Mouse (Mus musculus) c-Kit-negative CD71-positive TER-119-positive erythroid progenitor cells, embryonic 14.5 days (primary cell): Measurements from ENCODE around the gene Ltn1.

Experiments used
- DNase-seq: peaks from one replicate; pipeline ENCODE4 v3.0.0-alpha.2; 2013; ENCODE audit warnings: low read depth, low spot score

The Ltn1 gene

GRCm38 (mm10) chr16:87432033-87432814, at the start of gene Ltn1:
Gene Ltn1, minus strand, starts transcription at chr16:87432612.
- peak; percentile 98 for DNase-seq

DNA sequence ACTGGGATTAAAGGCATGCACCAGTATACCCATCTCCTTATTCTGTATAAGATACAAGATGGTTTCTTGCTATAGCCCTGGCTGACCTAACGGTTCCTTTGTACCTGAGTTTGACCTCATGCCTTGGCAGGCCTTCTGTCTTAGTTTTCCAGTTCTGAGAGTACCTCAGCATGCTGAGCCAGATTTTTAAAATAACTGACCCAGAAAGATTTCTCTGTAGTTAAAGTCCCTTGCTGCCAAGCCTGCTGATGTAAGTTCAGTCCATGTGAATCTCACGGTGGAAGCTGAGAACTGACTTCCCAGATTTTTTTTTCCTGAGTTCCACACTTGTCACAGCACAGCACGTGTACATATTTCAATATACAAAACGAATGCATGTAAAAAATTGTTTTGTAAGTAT, 38.2 kb upstream of the Ltn1 start:
- no peak for DNase-seq

DNA sequence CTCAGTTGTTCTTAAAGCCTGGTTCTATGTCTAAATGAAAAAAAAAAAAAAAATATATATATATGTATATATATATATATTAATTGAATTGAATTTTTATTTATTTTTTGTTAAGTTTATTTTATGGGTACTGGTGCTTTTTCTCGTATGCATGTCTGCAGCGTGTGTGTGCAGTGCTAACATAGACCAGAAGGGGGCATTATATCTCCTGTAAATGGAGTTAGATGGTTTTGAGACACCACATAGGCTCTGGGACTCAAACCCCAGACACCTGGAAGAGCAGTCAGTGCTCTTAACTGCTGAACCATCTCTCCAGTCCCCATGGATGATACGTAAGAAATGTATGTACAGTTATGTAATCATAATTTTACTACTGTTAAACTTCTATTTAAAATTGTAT, 26.3 kb upstream of the Ltn1 start:
- DNase-seq: no peak

- no peak for DNase-seq
These were observed 22.8 kb upstream of the Ltn1 start for GRCm38 (mm10) chr16:87455180-87455611.

DNA sequence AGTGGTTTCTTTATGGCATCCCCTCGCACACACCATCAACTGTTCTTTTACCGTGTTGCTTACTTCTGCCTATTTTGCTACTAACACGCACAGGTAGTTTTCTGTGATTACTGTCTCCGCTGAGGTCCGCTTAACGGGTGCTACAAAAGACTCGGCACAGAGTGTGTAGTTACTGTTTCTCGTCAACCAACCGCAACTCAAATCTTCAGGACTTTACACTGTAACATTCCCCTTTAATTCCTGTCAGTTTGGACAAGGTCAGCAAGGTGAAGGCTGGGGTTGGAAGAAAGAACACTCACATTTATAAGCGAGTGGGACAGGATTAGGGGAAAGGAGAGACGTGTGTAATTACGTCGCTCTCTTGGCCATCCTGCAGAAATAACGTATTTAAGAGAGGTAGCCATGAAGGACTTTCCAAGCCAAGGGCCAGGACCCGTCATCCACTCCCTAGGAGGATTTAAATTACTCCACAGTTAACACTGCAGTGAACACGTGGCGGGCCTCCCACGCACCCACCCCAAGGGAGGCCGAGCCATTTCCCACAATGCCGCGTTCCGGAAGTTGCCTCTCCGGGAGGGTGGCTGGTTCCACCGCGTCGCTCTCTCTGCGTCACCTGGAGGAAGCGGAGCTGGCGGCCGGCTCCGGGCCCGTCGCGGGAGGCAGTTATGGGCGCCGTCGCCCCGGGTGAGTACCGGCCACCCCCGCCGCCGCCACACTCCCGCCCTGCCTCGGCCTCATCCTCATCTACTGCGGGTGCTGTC, 22.2 kb upstream of the Ltn1 start, which contains the start of gene Usp16:
Usp16 (plus strand) TSS at position 285 of the 761 bp plus-strand sequence.
- DNase-seq: peak; percentile 58

DNA sequence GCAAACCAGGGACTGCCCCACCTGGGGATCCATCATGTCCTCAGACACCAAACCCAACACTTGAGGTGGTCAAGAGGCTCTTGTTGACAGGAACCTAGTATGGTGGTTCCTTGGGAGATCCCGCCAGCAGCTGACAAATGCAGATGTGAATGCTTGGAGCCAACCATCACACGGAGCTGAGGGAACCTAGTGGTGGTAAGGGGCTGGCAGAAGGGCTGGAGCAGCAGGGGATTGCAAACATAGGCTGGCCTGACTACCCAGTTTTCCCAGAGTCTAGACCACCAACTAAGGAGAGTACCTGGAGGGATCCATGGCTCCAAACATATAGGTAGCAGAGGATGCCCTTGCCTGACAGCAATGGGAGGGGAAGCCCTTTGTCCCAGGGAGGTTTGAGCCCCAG, 20.8 kb upstream of the Ltn1 start:
- no peak for DNase-seq

GRCm38 (mm10) chr16:87445528-87445927, 13.1 kb upstream of the Ltn1 start:
- DNase-seq: no peak

DNA sequence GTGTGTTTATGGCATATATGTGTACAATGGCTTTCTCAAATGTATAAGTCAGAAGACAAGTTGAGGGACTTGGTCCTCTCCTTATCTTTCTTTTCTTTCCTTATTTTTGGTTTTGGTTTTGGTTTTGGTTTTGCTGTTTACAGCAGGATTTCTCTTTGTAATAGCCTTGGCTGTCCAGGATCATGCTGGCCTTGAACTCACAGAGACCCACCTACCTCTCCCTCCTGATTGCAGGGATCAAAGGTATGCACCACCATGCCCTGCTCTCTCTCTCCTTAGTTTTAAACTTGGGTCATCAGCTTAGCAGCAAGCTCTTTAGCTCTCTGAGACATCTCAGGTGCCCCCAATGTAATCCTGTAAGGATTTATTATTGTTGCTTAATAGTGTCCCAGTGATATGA, 12.7 kb upstream of the Ltn1 start:
- DNase-seq: no peak

GRCm38 (mm10) chr16:87444071-87444470, 11.7 kb upstream of the Ltn1 start:
- no peak for DNase-seq

GRCm38 (mm10) chr16:87443245-87443644, 10.8 kb upstream of the Ltn1 start:
- no peak for DNase-seq

DNA sequence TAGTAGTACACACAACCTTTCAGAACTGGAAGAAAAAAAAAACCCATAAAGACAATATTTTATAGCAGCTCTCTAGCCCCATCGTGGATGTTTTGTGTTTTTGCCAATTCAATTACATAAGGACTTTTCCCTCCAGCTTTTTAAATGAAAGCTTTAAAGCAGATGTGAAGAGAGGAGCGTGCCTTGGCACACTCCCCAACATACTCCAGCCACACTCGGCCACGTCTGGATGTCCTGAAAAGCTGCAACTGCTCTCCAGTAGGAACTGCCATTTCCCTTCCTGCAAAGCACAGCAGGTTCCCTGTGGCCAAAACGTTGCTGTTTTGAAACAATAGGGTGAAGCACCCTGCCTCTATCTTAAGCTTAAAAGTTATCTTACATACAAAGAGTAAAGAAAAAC, 9.9 kb upstream of the Ltn1 start:
- no peak for DNase-seq

- no peak for DNase-seq
These were observed 8.7 kb upstream of the Ltn1 start for GRCm38 (mm10) chr16:87441089-87441488.

- peak; percentile 90 for DNase-seq
These were observed 7.8 kb upstream of the Ltn1 start, which contains the start of gene Rwdd2b for GRCm38 (mm10) chr16:87440184-87440686. Gene Rwdd2b, minus strand, starts transcription at chr16:87440573.

- no peak for DNase-seq
These were observed 6.3 kb upstream of the Ltn1 start for GRCm38 (mm10) chr16:87438697-87439096.

DNA sequence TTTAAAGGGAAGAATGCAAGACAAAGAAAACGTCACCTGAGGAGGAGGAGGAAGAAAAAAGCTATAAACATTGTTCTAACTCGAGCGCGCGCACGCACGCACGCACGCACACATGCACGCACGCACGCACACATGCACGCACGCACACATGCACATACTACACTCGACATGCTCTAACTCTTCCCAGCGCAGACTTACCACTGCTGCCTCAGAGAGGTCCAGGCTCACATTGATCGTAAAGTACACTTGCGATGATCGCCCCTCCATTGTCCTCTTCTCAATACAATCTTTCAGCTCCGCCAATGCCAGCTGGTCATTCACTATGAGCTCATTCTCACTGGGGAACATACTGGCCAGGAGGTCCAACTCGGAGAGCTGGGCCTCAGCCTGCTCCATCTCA, 4.7 kb upstream of the Ltn1 start:
- no peak for DNase-seq

- no peak for DNase-seq
These were observed 3.2 kb upstream of the Ltn1 start for GRCm38 (mm10) chr16:87435411-87436205.

GRCm38 (mm10) chr16:87434946-87435345, 2.5 kb upstream of the Ltn1 start:
- DNase-seq: no peak

DNA sequence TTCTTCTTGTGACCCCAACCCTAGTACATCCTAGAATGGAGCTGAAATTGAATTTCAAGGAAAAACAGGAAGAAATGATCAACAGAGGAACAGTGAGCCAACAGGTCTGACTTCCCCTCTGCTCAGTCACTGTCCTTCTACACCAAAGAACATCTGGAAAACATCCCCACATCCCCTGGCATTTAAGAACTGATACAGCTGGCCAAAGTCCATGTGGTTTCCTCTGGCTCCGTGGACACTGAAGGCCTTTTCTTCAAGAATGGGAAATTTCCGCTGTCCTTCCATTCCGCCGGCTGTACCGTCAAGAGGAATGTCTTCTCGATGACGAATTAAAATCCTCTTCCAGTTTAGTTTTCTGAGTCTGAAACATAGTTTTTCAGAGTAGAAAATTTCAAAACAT, 1.9 kb upstream of the Ltn1 start:
- no peak for DNase-seq

DNA sequence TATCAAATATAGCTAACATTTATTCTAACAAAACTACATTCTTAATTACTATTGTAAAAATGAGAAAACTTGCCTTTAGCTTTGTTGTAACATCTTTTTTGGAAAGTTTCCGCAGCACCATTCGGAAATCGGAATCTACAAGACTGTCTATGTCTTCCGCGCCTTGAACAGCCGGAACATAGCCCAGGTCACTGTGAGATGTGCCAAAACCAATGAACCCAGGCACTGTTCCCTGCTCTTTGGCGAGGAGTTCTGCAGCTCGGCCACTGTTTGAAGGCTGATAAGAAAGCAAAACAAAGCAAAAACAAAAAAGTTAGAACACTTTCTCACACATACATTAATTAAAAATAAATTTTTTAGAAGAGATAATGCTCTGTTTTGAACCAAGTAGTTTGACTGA, 4.9 kb downstream of the Ltn1 start:
- no peak for DNase-seq

GRCm38 (mm10) chr16:87420662-87421061, 11.8 kb downstream of the Ltn1 start:
- DNase-seq: no peak

GRCm38 (mm10) chr16:87405001-87405400, 27.4 kb downstream of the Ltn1 start:
- peak; percentile 27 for DNase-seq
